Mouse (Mus musculus): ENCODE data around the gene Tmem150a. TPM values are rescaled to one million over a fixed set of nuclear protein-coding genes. Genes with fewer than 3 reads are reported as not detected.

Tmem150a gene
- polyA plus RNA-seq, 3 experiments from 2014 or later = 0.57 to 1.1 (median 0.67) TPM

DNA sequence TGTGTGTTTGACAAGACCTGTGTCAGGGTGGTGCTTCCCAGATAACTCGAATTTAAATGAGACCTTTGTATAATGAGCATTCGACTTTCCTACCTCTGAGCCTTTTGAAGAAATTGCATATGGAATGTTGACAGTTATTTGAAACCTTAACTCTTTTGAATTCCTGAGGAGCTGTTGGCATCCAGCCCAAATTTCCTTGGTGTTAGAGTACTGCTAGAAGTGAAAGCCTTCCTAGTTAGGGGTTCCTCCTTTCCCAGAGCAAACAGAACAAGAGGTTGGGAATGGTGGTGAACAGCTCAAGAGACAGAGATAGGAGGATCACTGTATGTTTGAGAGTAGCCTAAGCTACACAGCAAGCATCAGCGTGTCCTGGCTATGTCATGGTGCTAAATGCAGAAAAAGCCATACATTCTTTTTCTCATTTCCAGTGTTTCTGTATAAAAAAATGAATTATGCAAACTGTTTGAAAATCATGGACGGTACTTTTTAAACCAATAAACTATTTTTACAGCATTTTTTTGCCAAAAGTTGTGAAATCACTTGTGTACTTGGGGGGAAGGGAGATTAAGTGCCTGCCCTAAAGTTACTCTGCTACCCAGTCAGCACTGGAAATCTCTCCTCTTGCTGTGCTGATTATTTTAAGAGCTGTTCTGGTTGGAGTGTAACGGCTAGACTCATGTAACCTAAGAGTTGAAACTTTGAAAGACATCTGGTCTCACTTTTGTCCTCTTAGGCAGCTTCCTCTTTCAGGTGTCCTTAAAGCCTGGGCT, 2.4 kb upstream of the Tmem150a start:
- ATAC-seq = no peak

DNA sequence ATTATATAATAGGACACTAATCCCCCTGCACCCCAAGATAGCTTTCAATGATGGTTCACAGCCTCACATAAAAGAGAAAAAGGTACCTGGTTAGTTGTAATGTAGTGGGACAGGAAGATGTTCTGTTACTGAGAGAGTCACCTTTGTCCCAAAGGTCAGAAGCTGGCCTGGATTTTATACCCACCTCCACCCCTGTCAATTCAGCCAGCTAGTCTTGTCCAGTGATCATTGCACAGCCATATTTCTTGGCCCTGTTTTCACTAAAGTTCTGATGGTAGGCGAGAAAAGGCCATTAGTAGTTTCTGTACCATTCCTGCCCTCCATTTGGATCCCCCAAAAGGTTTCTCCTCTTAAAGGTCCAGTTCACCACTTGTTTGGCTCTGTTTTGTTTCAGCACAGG, 1.2 kb upstream of the Tmem150a start:
- ATAC-seq = no peak

- no peak for ATAC-seq
These were observed 820 bp downstream of the Tmem150a start for GRCm38 (mm10) chr6:72356001-72356532.

- no peak for ATAC-seq
These were observed 2.2 kb downstream of the Tmem150a start for GRCm38 (mm10) chr6:72357164-72358079.

- no peak for ATAC-seq
These were observed 3.0 kb downstream of the Tmem150a start for GRCm38 (mm10) chr6:72358086-72358764.

- ATAC-seq = no peak
These were observed 4.1 kb downstream of the Tmem150a start for GRCm38 (mm10) chr6:72359343-72359742.

DNA sequence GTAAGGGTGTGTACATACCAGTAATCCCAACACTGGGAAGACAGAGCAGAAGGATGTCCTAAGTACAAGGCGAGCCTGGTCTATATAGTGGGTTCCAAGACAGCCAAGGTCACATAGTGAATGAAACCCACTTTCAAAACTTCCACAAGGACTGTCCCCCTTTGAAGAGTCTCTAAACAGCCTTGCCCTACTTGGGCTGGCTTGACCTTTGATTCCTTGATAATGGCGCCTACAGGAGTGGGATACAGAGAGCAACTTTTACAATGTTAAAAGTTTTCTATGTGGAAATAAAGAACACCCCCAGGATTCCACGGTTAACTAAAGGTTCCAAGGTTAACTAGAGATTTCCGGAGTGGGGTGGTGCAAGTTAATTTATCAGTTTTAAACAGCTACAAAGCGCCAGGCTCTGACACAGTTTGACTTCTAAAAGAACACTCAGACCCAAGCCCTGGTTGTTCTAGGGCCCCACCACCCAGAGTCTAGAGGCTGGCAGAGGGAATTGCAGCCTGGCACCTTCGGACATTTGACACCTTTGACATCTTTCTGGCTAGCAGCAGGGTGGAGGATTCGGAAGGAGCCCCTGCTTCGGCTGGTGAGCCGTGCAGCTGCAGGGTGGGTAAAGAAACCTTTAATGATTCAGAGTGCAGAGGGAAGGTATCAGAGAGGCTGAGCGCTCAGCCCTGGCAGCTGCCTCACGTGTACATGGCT, 4.8 kb downstream of the Tmem150a start:
- ATAC-seq = no peak

DNA sequence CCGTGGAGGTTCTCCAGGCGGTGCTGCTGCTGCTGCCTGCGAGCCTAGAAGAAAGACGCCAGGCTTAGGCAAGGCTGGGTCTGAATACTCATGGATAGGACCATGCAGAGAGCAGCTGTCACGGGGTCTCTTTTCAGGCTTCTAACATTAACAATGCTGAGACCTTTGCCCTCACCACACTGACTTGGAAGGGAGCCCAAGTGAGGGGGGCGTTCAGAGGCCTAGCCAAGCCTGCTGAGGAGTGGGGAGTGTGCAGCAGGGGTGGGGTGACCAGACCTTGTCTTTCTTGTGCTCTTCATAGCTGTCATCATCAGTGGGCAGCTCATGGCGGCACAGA, 5.3 kb downstream of the Tmem150a start:
- ATAC-seq = no peak

- ATAC-seq = no peak
These were observed 5.9 kb downstream of the Tmem150a start for GRCm38 (mm10) chr6:72361121-72361551.

DNA sequence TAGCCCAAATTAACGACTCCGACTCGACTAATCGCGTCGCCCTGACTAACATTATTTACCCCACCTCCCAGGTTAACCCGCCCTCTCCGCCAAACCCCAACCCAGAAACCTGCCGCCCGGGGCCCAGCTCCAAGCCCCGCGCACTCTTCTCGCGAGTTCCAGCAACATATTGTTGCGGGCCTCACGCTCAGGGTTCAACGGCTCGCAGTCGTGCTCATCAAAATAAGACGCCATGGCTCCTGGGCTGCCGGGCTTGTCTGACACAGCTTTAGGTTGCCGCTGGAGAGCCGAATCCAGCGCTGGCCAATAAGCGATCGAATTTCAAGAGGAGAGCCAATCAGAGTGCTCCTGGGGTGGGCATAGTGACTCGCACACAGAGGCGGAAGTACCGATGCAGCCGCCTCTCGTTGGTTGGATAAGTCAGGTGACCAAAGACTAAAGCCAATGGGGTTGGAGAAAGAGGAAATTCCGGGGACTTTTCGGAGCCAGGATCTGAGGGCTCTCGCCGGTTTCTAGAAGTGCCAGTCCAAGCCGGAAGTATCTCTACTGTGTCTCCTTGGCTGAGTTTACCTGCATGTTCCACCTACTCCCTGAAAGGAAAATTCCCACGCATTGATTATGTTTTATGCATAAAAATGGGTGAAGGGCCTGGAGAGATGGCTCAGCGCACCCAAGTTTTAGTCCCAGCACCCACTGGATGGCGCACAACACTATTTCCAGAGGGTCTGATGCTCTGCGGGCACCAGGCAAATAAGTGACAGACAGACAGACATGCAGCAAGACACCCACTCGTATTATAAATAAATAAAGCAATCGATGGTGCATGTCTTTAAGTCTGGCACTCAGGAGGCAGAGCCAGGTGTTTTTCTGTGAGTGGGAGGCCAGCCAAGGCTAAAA, 7.1 kb downstream of the Tmem150a start:
- ATAC-seq = peak; percentile 99

GRCm38 (mm10) chr6:72364009-72364408, 8.8 kb downstream of the Tmem150a start:
- no peak for ATAC-seq

- no peak for ATAC-seq
These were observed 9.7 kb downstream of the Tmem150a start for GRCm38 (mm10) chr6:72364985-72365384.

- no peak for ATAC-seq
These were observed 11.1 kb downstream of the Tmem150a start for GRCm38 (mm10) chr6:72366304-72366703.

DNA sequence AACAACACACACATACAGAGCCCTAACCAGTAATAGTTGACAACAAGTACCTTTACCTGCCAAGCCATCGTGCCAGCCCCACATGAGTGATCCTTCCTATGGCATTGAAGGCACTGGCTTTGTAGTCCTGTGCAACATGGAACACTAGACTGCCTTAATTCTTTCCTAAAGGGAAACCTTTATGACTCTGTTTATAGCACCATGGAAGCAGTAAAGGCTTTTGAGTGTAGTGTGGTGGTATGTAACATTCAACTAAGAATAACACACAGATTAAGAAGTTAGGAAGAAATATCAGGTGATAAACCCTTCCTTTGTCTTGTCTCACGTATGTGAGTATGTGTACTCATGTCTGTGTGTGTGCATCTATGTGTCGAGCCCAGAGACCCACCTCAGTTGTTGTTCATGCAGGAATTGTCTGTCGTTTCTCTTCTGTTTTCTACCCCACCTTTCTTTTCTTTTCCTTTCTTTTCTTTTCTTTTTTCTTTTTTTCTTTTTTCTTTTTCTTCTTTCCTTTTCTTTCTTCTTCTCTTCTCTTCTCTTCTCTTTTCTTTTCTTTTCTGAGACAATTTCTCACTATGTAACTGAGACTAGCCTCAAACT, 11.7 kb downstream of the Tmem150a start, which contains the start of gene Rnf181:
Rnf181 (minus strand) TSS at position 113 of the 600 bp plus-strand sequence.
- ATAC-seq = no peak

GRCm38 (mm10) chr6:72367460-72367974, 12.3 kb downstream of the Tmem150a start:
- ATAC-seq = no peak

GRCm38 (mm10) chr6:72369557-72369956, 14.3 kb downstream of the Tmem150a start:
- ATAC-seq = peak; percentile 57

DNA sequence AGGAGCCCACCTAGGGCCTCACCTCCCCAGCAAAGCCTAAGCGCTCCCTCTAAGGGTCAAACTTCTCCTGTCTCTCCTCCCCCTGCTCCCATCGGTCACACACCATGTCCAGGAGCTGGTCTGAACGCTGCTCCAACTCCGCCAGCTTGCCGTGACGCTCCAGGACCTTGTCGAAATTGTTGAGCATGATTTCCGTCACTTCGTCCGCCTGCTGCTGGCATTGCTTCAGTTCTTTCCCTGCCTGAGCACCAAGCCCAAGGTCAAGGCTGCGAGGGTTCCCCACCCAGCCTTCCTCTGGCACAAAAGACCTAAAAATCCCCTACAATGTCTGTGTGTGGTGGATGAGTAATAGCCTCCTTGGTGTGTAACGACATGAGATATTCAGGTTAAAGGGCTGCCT, 14.8 kb downstream of the Tmem150a start:
- ATAC-seq = no peak

GRCm38 (mm10) chr6:72371147-72371546, 15.9 kb downstream of the Tmem150a start:
- no peak for ATAC-seq

GRCm38 (mm10) chr6:72371571-72371970, 16.3 kb downstream of the Tmem150a start:
- no peak for ATAC-seq

GRCm38 (mm10) chr6:72373184-72373583, 17.9 kb downstream of the Tmem150a start:
- ATAC-seq = no peak
